Mouse (Mus musculus) heart, postnatal 0 days (tissue): ENCODE results near the gene Ttc23.

Source experiments
- CTCF ChIP-seq: IDR thresholded peaks from 2 replicates; pipeline ENCODE4 v1.5.1; 2016; ENCODE audit warnings: antibody characterized with exemption, control low read depth, low read depth
- EP300 ChIP-seq: IDR thresholded peaks from 2 replicates; pipeline ENCODE4 v1.6.1; 2016; ENCODE audit warnings: antibody characterized with exemption, low read depth

DNA sequence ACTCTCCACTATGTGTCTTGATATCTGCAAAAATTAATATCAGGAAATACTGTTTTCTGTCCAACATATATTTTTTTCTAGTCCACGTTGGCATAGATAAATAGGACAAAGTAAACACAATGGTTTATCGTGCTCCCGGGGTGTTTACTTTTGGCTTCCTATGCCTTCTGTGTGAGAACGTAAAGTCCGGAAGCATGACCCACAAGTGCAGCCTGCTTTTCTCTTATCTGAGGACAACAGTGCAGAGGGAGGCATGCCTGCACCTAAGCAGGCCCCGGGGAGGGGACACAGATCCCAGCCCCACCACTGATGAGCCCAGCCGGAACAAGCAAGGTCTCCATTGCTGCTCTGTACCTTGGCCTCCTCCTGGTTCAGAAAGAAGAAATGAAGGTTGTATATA lies 63.0 kb downstream of the Ttc23 start:
- no peak for TF ChIP-seq EP300
- no peak for TF ChIP-seq CTCF
